ENCODE assay signal across 17 mouse cellular contexts in genomic region chr7:16505226-16505593, GRCm38 (mm10). TPM values are rescaled to one million over a fixed set of nuclear protein-coding genes. Genes with fewer than 3 reads are reported as not detected.
"Had no signal": no experiment of that assay in that cellular context is flagged by ENCODE, and none has a peak within 500 bp of the region (broad histone marks: within the 10 kb centered on the region; RNA-seq: fewer than 3 reads in every experiment).

No protein-coding gene starts in this region.

- H3K4me1 ChIP-seq: limb, embryonic 12.5 days; limb, embryonic 15.5 days; midbrain, embryonic 12.5 days had no signal

- H3K4me3 ChIP-seq: kidney, embryonic 15.5 days; limb, embryonic 12.5 days; limb, embryonic 15.5 days; midbrain, embryonic 12.5 days had no signal

- H3K4me2 ChIP-seq: kidney, embryonic 15.5 days; limb, embryonic 12.5 days; limb, embryonic 15.5 days; midbrain, embryonic 12.5 days had no signal

- ATAC-seq: intestine, postnatal 0 days had no signal

- H3K27ac ChIP-seq: kidney, embryonic 15.5 days; limb, embryonic 12.5 days; limb, embryonic 15.5 days; midbrain, embryonic 12.5 days; stomach, postnatal 0 days had no signal

- H3K9ac ChIP-seq: kidney, embryonic 15.5 days; limb, embryonic 12.5 days; limb, embryonic 15.5 days; midbrain, embryonic 12.5 days had no signal

- H3K27me3 ChIP-seq: kidney, embryonic 15.5 days; limb, embryonic 12.5 days; limb, embryonic 15.5 days; midbrain, embryonic 12.5 days had no signal

- H3K9me3 ChIP-seq: kidney, embryonic 15.5 days; limb, embryonic 12.5 days; limb, embryonic 15.5 days; midbrain, embryonic 12.5 days had no signal

- DNase-seq: lung, adult 2 months; lung, postnatal 14 days; lung, postnatal 4 days; right cerebral cortex, adult 18-20 months; right cerebral cortex, postnatal 14 days; right cerebral cortex, postnatal 4 days; thymus, adult 2 months; thymus, postnatal 14 days; thymus, postnatal 4 days had no signal

RNA-seq across cellular contexts. Expression of gene Npas1, which starts 27.7 kb away (rescaled TPM):
- polyA plus RNA-seq: kidney, adult 2 months; lung, adult 2 months; stomach, embryonic 14.5 days had no signal
